Mouse (Mus musculus) stomach, embryonic 16.5 days (tissue): ENCODE measurements around the gene Col5a3. TPM values are rescaled to one million over a fixed set of nuclear protein-coding genes. Genes with fewer than 3 reads are reported as not detected.

Experiments
- ATAC-seq: fragments of 200-750 bp; cut with Nextera tagmentation; 2 replicates; pipeline ENCODE4 v1.8.0; 2017; ENCODE audit warnings: moderate number of reproducible peaks, moderate TSS enrichment; ENCODE audit not compliant: insufficient read depth, low FRiP score
- H3K27ac ChIP-seq: fragments of 300-500 bp; sonication (generic); 2 replicates; pipeline ENCODE4 v1.5.1; 2014; ENCODE audit warnings: low read length
- H3K27me3 ChIP-seq: fragments of 300-500 bp; sonication (generic); 2 replicates; pipeline ENCODE4 v1.6.1; 2014; ENCODE audit warnings: low read length, control low read depth, mixed read lengths; ENCODE audit not compliant: control insufficient read depth, insufficient read depth
- H3K36me3 ChIP-seq: fragments of 300-500 bp; sonication (generic); 2 replicates; pipeline ENCODE4 v1.6.1; 2014; ENCODE audit warnings: low read length; ENCODE audit not compliant: control insufficient read depth, insufficient read depth
- H3K4me1 ChIP-seq: fragments of 300-500 bp; sonication (generic); 2 replicates; pipeline ENCODE4 v1.6.1; 2014; ENCODE audit warnings: low read length, control low read depth, mixed read lengths; ENCODE audit not compliant: control insufficient read depth, insufficient read depth
- H3K4me2 ChIP-seq: fragments of 300-500 bp; sonication (generic); 2 replicates; pipeline ENCODE4 v1.6.1; 2014; ENCODE audit warnings: low read depth, low read length, mixed read lengths
- H3K4me3 ChIP-seq: fragments of 300-500 bp; sonication (generic); replicated peaks from 2 replicates; pipeline ENCODE4 v1.5.1; 2014; ENCODE audit warnings: mild to moderate bottlenecking, low read length
- H3K9ac ChIP-seq: fragments of 300-500 bp; sonication (generic); 2 replicates; pipeline ENCODE4 v1.6.1; 2014; ENCODE audit warnings: low read length
- H3K9me3 ChIP-seq: fragments of 300-500 bp; sonication (generic); replicated peaks from 2 replicates; pipeline ENCODE4 v1.6.1; 2016; ENCODE audit warnings: low read length, control low read depth; ENCODE audit not compliant: control insufficient read depth
- WGBS: fragments of 180-500 bp; shearing (Covaris S2); extraction: QIAGEN DNeasy Blood & Tissue Kit; methylation state at CpG from one replicate; pipeline ENCODE4 v1.1.7; 2014; 5-methylcytosine and 5-hydroxymethylcytosine counted together
- polyA plus RNA-seq: library from polyadenylated mRNA; unstranded; fragments of >200 nt; fragmentation: Nextera tagmentation; extraction: Ambion mirVana; gene quantifications from 2 replicates; pipeline ENCODE4 v1.2.1, GENCODE M21; 2015

Gene Col5a3
- polyA plus RNA-seq, 1 experiment from 2014 or later: 3.3 TPM

- Histone ChIP-seq H3K9me3 (no peaks in the 10 kb centered on the region), H3K27ac (no peak overlapping the region), H3K4me3 (no peak overlapping the region), H3K9ac (no peak overlapping the region), H3K27me3 (peaks cover 49% of the 10 kb centered on the region), H3K4me1 (peaks cover 15% of the 10 kb centered on the region), H3K36me3 (no peaks in the 10 kb centered on the region), H3K4me2 (no peak overlapping the region)
- 45% methylated on average over 6 of the region's 6 CpGs for WGBS
- ATAC-seq: no peak
Observed at GRCm38 (mm10) chr9:20729451-20729850, 85.4 kb downstream of the Col5a3 start.

GRCm38 (mm10) chr9:20727601-20728113 lies 87.2 kb downstream of the Col5a3 start:
- no peaks in the 10 kb centered on the region for H3K36me3 ChIP-seq

DNA sequence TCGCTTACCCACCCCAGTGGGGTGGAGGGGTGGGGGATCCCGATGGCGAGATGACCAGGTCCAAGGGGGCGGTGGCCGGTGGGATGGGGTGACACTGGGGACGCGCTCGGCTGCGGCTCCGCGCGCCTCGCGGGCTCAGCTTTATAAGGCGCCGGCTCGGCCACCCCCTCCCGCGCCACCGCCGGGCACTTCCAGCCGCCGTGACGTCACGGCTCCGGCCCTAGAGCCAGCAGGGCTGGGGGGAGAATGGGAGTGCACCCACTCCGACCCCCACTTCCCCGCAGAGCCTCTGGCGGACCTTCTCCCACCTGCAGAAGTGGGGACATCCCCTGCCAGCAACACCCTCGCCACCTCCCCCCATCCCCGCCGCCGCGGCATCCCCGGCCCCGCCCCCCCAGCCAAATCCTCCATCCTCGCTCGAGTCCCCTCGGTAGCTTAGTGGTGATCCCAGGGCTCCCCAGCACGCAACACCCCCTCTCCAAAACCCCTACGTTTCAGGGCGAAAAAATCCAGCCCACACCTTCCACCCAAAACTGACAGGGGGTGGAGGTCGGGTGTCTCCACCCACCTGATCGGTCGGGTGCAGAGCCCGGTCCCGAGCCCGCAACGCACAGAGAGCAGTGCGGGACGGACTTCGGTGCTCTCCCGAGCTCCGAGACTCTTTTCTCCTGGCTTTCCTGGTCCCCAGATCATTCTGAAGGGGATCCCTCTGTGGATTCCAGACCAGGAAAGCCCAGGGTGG lies 87.8 kb downstream of the Col5a3 start:
- Histone ChIP-seq H3K4me2 (peak overlapping the region; percentile 98), H3K27ac (no peak overlapping the region), H3K27me3 (peaks cover 53% of the 10 kb centered on the region), H3K36me3 (no peaks in the 10 kb centered on the region), H3K9ac (peak overlapping the region; percentile 64), H3K9me3 (no peaks in the 10 kb centered on the region), H3K4me3 (peak overlapping the region; percentile 53), H3K4me1 (peaks cover 15% of the 10 kb centered on the region)
- ATAC-seq: peak; percentile 42; the same call in 1 of the 2 replicates
- WGBS: under 1% methylated on average over 54 of the region's 54 CpGs

More at GRCm38 (mm10) chr9:20727601-20728113, 87.2 kb downstream of the Col5a3 start:
- H3K27me3 ChIP-seq: peaks cover 53% of the 10 kb centered on the region
- no peaks in the 10 kb centered on the region for H3K9me3 ChIP-seq
- H3K9ac ChIP-seq: peak overlapping the region; percentile 64
- peak overlapping the region; percentile 53 for H3K4me3 ChIP-seq
- peaks cover 15% of the 10 kb centered on the region for H3K4me1 ChIP-seq
- no peak overlapping the region for H3K27ac ChIP-seq
- WGBS: 1% methylated on average over 45 of the region's 46 CpGs
- H3K4me2 ChIP-seq: peak overlapping the region; percentile 98
- ATAC-seq: peak; percentile 70

GRCm38 (mm10) chr9:20726134-20726858 lies 88.6 kb downstream of the Col5a3 start:
- Histone ChIP-seq H3K27ac (no peak overlapping the region), H3K27me3 (peaks cover 53% of the 10 kb centered on the region), H3K9me3 (no peaks in the 10 kb centered on the region), H3K4me3 (peak overlapping the region; percentile 53), H3K36me3 (no peaks in the 10 kb centered on the region), H3K4me1 (peaks cover 15% of the 10 kb centered on the region), H3K4me2 (peak overlapping the region; percentile 98), H3K9ac (peak overlapping the region; percentile 64)
- ATAC-seq: no peak
- WGBS: 1% methylated on average over 42 of the region's 42 CpGs

GRCm38 (mm10) chr9:20721582-20721981 lies 93.3 kb downstream of the Col5a3 start:
- Histone ChIP-seq H3K4me2 (no peak overlapping the region), H3K9ac (no peak overlapping the region), H3K27me3 (peaks cover 23% of the 10 kb centered on the region), H3K27ac (no peak overlapping the region), H3K4me1 (peaks cover 6% of the 10 kb centered on the region), H3K36me3 (no peaks in the 10 kb centered on the region), H3K9me3 (no peaks in the 10 kb centered on the region), H3K4me3 (no peak overlapping the region)
- no peak for ATAC-seq
- WGBS: 37% methylated on average over 2 of the region's 2 CpGs

Other genes starting within 250 kb of the Col5a3 start
- gene Zfp846, start 233.8 kb downstream of the Col5a3 start, polyA plus RNA-seq: 15.6 and 16.9 TPM in 2 replicates
- gene Ubl5, start 172.2 kb downstream of the Col5a3 start, polyA plus RNA-seq: 345 and 393 TPM in 2 replicates
- gene Fbxl12, start 170.3 kb downstream of the Col5a3 start, polyA plus RNA-seq: 15.5 and 17.8 TPM in 2 replicates
- gene Pin1, start 163.0 kb downstream of the Col5a3 start, polyA plus RNA-seq: 40.7 and 41.6 TPM in 2 replicates
- 7.4 and 8.3 TPM in 2 replicates for gene Olfm2, start 68.7 kb downstream of the Col5a3 start, polyA plus RNA-seq
- not detected in 2 replicates for gene Rdh8, start 3.4 kb upstream of the Col5a3 start, polyA plus RNA-seq
- gene A230050P20Rik, start 53.6 kb upstream of the Col5a3 start, polyA plus RNA-seq: 14.2 and 16.8 TPM in 2 replicates
- gene Angptl6, start 64.7 kb upstream of the Col5a3 start, polyA plus RNA-seq: 8.2 and 9.1 TPM in 2 replicates
- 74.6 and 77.5 TPM in 2 replicates for gene Ppan, start 73.1 kb upstream of the Col5a3 start, polyA plus RNA-seq
- gene Eif3g, start 83.6 kb upstream of the Col5a3 start, polyA plus RNA-seq: 272 and 293 TPM in 2 replicates
- gene Dnmt1, start 144.8 kb upstream of the Col5a3 start, polyA plus RNA-seq: 75.5 and 75.7 TPM in 2 replicates
- gene S1pr2, start 161.7 kb upstream of the Col5a3 start, polyA plus RNA-seq: 38.2 and 39.9 TPM in 2 replicates
- gene Mrpl4, start 187.7 kb upstream of the Col5a3 start, polyA plus RNA-seq: 131 and 141 TPM in 2 replicates
- 15.0 and 16.3 TPM in 2 replicates for gene Icam1, start 200.9 kb upstream of the Col5a3 start, polyA plus RNA-seq
- gene Icam4, start 214.3 kb upstream of the Col5a3 start, polyA plus RNA-seq: 5.9 and 8.6 TPM in 2 replicates
- 0.14 and 0.15 TPM in 2 replicates for gene Icam5, start 217.0 kb upstream of the Col5a3 start, polyA plus RNA-seq